11 mouse cellular contexts compared by ENCODE assay signal in the genomic region with DNA sequence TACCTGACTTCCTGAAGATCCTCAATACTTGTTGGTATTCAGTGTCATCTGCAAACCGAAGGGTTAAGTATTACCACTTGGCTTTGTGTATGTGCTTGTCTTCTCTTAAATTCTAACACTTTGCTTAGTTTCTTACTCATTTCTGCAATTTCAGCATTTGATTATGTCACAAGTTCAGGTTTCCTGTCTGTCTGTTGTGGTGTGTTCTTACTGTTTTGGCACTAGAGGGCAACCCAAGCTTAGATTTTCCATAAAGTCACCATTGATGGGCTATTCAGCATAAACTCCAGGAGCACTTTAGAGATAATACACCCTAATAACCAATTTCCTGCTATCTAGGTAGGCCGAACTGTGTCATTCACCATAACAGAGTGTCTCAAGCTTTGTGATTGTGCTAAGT. TPM values are rescaled to one million over a fixed set of nuclear protein-coding genes. Genes with fewer than 3 reads are reported as not detected.
DNase-seq lines count a peak whose midpoint lies in the region; ATAC-seq and TF ChIP-seq lines count a peak whose summit lies in the region.
"Had no signal": no experiment of that assay in that cellular context is flagged by ENCODE, and none has a peak within 500 bp of the region (broad histone marks: within the 10 kb centered on the region; RNA-seq: fewer than 3 reads in every experiment).

No protein-coding gene starts in this region.

- no peaks in the 10 kb centered on the region; the same call in 1 of the 2 replicates for H3K27me3 ChIP-seq in embryonic facial prominence, embryonic 11.5 days (ENCODE audit: control insufficient read depth, insufficient read depth, low read length)
- peaks cover 74% of the 10 kb centered on the region for H3K27me3 ChIP-seq in embryonic facial prominence, embryonic 10.5 days (replicated peaks; ENCODE audit: low read depth, poor library complexity, severe bottlenecking)
- no peaks in the 10 kb centered on the region for H3K27me3 ChIP-seq in lung, embryonic 14.5 days (ENCODE audit: insufficient read depth, low read length)

- H3K4me1 ChIP-seq in embryonic facial prominence, embryonic 11.5 days (ENCODE audit: control insufficient read depth, insufficient read depth, low read length): no peaks in the 10 kb centered on the region
- no peaks in the 10 kb centered on the region for H3K4me1 ChIP-seq in embryonic facial prominence, embryonic 10.5 days
- no peaks in the 10 kb centered on the region for H3K4me1 ChIP-seq in lung, embryonic 14.5 days (ENCODE audit: insufficient read depth)
- H3K4me1 ChIP-seq: forebrain, embryonic 15.5 days; limb, embryonic 15.5 days had no signal

- TF ChIP-seq CTCF in lung, embryonic 14.5 days (IDR thresholded peaks at IDR 0.05; ENCODE audit: low read depth): peak; percentile 38

- no peak overlapping the region for H3K27ac ChIP-seq in embryonic facial prominence, embryonic 11.5 days (replicated peaks; ENCODE audit: low read depth, low read length)
- no peak overlapping the region for H3K27ac ChIP-seq in embryonic facial prominence, embryonic 10.5 days (replicated peaks)
- H3K27ac ChIP-seq in lung, embryonic 14.5 days (ENCODE audit: low read depth): no peak overlapping the region
- H3K27ac ChIP-seq: forebrain, embryonic 15.5 days; limb, embryonic 15.5 days had no signal

- 69% methylated on average over 2 of the region's 2 CpGs for WGBS in embryonic facial prominence, embryonic 11.5 days
- WGBS in embryonic facial prominence, embryonic 10.5 days: 81% methylated on average over 2 of the region's 2 CpGs
- WGBS in lung, embryonic 14.5 days: 85% methylated on average over 2 of the region's 2 CpGs

- no peak for ATAC-seq in embryonic facial prominence, embryonic 11.5 days (replicated peaks; ENCODE audit: insufficient number of reproducible peaks, low FRiP score, low TSS enrichment, low read depth)
- ATAC-seq in lung, embryonic 14.5 days (ENCODE audit: insufficient read depth): no peak
- ATAC-seq: forebrain, embryonic 15.5 days; hindbrain, embryonic 16.5 days had no signal

- no peaks in the 10 kb centered on the region for H3K9me3 ChIP-seq in embryonic facial prominence, embryonic 11.5 days (replicated peaks; ENCODE audit: control insufficient read depth, low read length)
- no peaks in the 10 kb centered on the region for H3K9me3 ChIP-seq in embryonic facial prominence, embryonic 10.5 days
- no peaks in the 10 kb centered on the region for H3K9me3 ChIP-seq in lung, embryonic 14.5 days (ENCODE audit: low read depth, low read length)
- H3K9me3 ChIP-seq: forebrain, embryonic 15.5 days; limb, embryonic 15.5 days had no signal

- no peak overlapping the region for H3K4me2 ChIP-seq in embryonic facial prominence, embryonic 11.5 days (ENCODE audit: low read depth, low read length)
- no peak overlapping the region for H3K4me2 ChIP-seq in lung, embryonic 14.5 days
- H3K4me2 ChIP-seq: forebrain, embryonic 15.5 days; limb, embryonic 15.5 days had no signal

- DNase-seq in embryonic facial prominence, embryonic 11.5 days (ENCODE audit: low spot score): peak; percentile 14
- no peak for DNase-seq in embryonic facial prominence, embryonic 10.5 days (ENCODE audit: low spot score)
- DNase-seq in lung, embryonic 14.5 days: peak; percentile 28
- no peak for DNase-seq in lung, postnatal 4 days
- DNase-seq in embryo, embryonic 10.5 days (ENCODE audit: low spot score): peak; percentile 5
- DNase-seq in telencephalon, adult 2 months (ENCODE audit: low read depth, low spot score): peak; percentile 2
- no peak for DNase-seq in urinary bladder, postnatal 4 days (ENCODE audit: low spot score in 2 of 2)
- DNase-seq in cerebellum, adult 9-11 months: no peak

- H3K36me3 ChIP-seq in embryonic facial prominence, embryonic 11.5 days (replicated peaks; ENCODE audit: control insufficient read depth, insufficient read depth, low read depth, low read length): no peaks in the 10 kb centered on the region
- no peaks in the 10 kb centered on the region for H3K36me3 ChIP-seq in embryonic facial prominence, embryonic 10.5 days (replicated peaks)
- no peaks in the 10 kb centered on the region for H3K36me3 ChIP-seq in lung, embryonic 14.5 days (ENCODE audit: insufficient read depth)
- H3K36me3 ChIP-seq: forebrain, embryonic 15.5 days; limb, embryonic 15.5 days had no signal

- no peak overlapping the region for H3K9ac ChIP-seq in embryonic facial prominence, embryonic 11.5 days (replicated peaks; ENCODE audit: low read length)
- no peak overlapping the region for H3K9ac ChIP-seq in lung, embryonic 14.5 days
- H3K9ac ChIP-seq: forebrain, embryonic 15.5 days; limb, embryonic 15.5 days had no signal

- no peak overlapping the region for H3K4me3 ChIP-seq in embryonic facial prominence, embryonic 11.5 days (ENCODE audit: low read depth, low read length)
- no peak overlapping the region for H3K4me3 ChIP-seq in embryonic facial prominence, embryonic 10.5 days
- H3K4me3 ChIP-seq in lung, embryonic 14.5 days (ENCODE audit: low read depth, low read length): no peak overlapping the region
- H3K4me3 ChIP-seq: forebrain, embryonic 15.5 days; limb, embryonic 15.5 days had no signal

RNA-seq across cellular contexts. Expression of a gene that starts 47.0 kb away (rescaled TPM):
- 14.8 and 18.4 TPM in 2 replicates for polyA plus RNA-seq in embryonic facial prominence, embryonic 11.5 days (2014; fragmentation: Nextera tagmentation; extraction: Ambion mirVana)
- polyA plus RNA-seq in embryonic facial prominence, embryonic 10.5 days (2016; fragmentation: Nextera tagmentation; extraction: Ambion mirVana): 22.7 and 24.6 TPM in 2 replicates
- polyA plus RNA-seq in lung, embryonic 14.5 days (2014; fragmentation: Nextera tagmentation; extraction: Ambion mirVana): 11.2 and 11.7 TPM in 2 replicates

Comparison
In these comparisons a context has a peak if more than half of its experiments do, and no peak if none do; other contexts are left out.
1. DNase-seq: peak in embryonic facial prominence, embryonic 11.5 days (single experiment), lung, embryonic 14.5 days (single experiment), embryo, embryonic 10.5 days (single experiment) and telencephalon, adult 2 months (single experiment); none in embryonic facial prominence, embryonic 10.5 days (single experiment), lung, postnatal 4 days (0 of 2), urinary bladder, postnatal 4 days (0 of 2) and cerebellum, adult 9-11 months (single experiment).